Mouse (Mus musculus) cerebellum, postnatal 25 days (tissue): ENCODE data around the gene Gpx4.

ENCODE experiments used
- DNase-seq, 2 experiments: peaks; one replicate each; pipeline ENCODE4 v3.0.0; 2021; ENCODE audit warnings: mixed read lengths in 2 of 2

The Gpx4 gene

GRCm38 (mm10) chr10:80074813-80075601, 28.0 kb downstream of the Gpx4 start:
- peak; percentile 56 to 74 for DNase-seq

GRCm38 (mm10) chr10:80075924-80076323, 29.0 kb downstream of the Gpx4 start:
- peak in 1 of 2 experiments; percentile 29 for DNase-seq

GRCm38 (mm10) chr10:80076386-80076785, 29.4 kb downstream of the Gpx4 start:
- DNase-seq, result no peak

DNA sequence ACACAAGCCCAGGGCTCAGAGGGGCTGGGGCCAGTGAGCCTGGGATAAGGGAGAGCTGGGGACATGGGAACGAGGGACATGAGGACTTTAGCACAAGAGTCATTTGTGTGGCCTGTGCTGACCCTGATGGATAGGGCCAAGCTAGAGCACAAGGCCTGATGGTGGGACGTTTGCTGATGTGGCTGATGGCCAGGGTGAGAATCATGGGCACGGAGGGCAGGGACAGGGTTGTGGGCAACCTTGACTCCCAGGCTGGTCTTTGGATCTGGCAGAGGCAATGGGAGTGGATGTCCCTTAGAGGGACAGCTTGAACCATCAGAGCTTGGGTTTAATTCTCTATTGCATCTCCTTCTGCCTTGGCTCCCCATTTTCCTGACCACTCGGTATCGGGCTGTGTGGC, 30.3 kb downstream of the Gpx4 start:
- no peak for DNase-seq

- DNase-seq, result no peak
Observed at GRCm38 (mm10) chr10:80078366-80078765, 31.4 kb downstream of the Gpx4 start.

DNA sequence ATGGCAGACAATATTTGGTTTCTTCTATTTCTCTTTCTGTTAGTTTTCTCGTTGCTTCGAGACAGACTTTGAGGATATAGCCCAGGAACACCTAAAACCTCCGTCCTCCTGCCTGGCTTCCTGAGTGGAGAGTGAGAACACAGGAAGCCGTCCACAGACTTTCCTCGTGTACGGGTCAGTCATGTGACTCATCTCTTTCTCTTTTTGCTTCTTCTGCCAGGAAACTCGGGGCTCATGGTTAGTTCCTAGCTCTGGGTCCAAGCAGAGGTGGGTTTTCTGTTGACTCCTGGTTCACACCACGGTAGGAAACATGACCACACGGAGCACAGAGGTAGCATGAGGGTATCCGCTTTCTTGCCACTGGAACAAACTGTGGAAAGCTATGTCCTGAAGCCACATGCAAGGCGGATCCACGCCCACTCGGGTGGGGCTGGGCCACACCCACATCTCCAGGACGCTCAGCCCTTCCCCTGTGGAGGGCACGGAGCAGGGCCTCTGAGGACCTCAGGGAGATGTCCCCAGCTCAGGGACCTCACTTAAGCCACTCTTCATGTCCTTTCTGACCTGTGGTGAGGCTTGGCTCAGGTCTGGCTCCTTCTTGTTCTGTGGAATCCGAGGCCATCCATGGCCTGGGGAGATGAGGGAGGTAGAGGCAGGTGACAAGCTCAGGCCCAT, 33.6 kb downstream of the Gpx4 start:
- no peak for DNase-seq

GRCm38 (mm10) chr10:80081075-80081474, 34.1 kb downstream of the Gpx4 start:
- no peak for DNase-seq

DNA sequence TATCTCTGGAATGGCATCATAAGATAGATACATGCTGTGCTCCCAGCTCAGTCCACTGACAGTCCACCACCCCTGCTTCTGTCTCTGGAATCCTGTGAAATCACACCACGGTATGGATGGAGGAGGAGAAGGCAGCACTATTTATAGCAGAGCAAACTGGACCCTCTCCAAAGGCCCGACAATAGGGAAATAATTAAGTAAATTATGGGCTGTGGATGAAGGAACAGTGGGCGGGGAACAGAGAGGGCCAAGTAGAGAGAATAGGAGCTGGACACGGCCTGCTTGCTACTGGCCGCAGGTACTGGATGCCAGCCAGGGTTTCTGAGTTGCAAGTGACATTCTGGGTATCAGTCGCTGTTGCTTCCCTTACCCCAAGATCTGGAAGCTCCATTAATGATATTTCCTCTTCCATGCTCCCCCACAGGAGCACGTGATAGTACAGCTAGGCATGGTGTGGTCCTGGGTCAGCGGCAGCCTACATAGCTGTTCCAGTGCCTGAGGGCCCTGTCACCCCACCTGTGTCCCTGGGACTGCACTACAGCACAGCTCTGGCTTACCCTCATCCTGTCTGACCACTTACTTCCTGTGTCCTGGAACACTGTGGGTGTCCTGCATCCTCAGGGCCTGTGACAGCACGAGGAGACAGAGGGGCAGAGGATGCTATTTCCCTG, 38.0 kb downstream of the Gpx4 start:
- peak; percentile 70 to 79 for DNase-seq

- peak in 1 of 2 experiments; percentile 44 for DNase-seq
Observed at GRCm38 (mm10) chr10:80086847-80087246, 39.9 kb downstream of the Gpx4 start.

DNA sequence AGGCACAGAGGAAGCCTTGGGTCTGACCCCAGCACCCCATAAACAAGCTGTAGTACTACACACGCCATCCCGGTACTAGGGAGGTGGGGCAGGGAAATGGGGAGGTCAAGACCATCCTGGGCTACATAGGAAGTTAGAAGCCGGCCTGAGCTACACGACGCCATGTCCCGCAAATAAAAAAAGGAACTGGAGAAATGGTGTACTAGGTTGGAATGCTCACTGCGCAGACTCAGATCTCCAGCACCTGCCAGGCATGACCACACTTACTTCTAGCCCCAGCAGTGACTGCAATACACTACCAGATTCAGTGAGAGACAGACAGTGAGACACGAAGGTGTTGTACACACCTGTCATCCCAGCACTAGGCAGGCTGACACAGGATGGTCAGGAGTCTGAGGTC, 40.5 kb downstream of the Gpx4 start:
- DNase-seq, result no peak

- no peak for DNase-seq
Observed at GRCm38 (mm10) chr10:80089146-80089545, 42.2 kb downstream of the Gpx4 start.

DNA sequence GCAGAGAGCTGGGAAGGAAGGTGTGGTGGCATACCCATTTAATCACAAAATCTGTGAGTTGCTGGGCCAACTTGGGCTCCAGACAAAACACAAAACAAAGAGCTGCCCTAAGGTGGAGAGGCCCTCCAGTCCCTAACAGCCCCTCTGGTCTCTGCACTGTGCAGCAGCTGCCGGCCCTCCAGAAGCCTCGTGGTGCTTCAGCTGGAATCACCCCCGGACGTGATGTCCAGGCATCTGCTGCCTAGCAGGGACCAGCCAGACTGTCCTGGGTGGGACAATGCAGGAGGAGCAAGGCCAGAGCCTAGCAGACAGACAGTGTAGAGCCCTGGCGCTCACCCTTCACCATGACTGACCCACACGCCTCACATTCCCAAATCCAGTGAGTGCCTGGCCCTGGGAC, 44.6 kb downstream of the Gpx4 start:
- DNase-seq, result no peak

GRCm38 (mm10) chr10:80092690-80093089, 45.7 kb downstream of the Gpx4 start:
- DNase-seq, result no peak

GRCm38 (mm10) chr10:80094085-80094484, 47.1 kb downstream of the Gpx4 start:
- DNase-seq, result no peak

GRCm38 (mm10) chr10:80094684-80095083, 47.7 kb downstream of the Gpx4 start:
- no peak for DNase-seq

DNA sequence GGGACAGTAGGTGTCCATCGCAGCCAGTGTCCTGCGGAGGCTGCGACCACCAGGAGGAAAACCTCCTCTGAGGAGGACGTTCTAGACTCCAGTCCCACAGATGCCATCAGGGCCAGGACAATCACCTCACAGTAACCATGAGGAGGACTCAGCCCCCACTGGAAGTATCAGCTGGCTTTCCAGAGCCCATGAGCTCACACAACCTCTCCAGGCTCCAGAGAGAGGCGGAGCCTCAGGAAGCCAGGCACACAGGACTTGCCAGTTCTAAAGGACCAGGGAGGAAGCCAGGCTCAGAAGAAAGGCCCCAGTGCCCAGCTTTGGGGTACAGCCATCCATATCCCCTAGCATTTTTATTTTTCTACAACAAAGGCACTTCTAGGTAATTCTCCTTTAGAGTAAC, 48.6 kb downstream of the Gpx4 start:
- no peak for DNase-seq

DNA sequence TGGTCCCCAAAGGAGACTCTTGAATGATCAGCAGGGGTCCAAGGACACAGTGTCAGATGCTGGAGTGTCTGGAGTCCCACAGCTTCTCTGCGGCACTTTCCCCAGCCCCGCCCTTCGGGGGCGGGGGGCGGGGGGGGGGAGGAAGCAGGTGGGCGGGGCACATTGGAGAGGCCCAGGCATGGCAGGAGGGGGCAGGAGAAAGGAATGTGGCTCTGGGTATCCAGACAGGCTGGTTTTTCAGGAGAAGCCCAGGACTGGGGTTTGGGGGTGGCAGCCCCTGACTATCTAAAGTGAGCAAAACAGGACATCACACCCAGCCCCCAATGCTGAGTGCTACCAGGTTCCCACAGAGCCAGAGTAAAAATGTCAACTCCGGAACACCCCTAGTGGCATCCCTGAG, 50.3 kb downstream of the Gpx4 start:
- no peak for DNase-seq

DNA sequence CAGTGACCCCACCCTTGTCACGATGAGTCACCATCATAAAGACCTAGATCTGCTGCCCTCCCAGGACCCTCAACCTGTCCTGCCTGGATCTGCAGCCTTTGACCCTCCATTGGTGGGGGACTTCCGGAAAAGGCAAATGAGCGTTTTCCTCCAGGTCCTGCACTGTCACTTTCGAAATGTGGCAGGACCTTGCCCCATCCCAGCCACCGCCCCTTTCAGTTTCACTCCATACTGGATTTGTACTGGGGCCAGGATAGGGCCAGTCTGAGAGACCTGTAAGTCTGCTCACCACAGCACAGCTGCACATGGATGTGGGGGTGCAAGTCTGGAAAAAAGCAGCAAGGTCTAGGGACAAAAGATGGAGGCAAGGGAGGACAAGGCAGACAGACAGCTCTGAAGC, 51.7 kb downstream of the Gpx4 start:
- no peak for DNase-seq

GRCm38 (mm10) chr10:80100982-80101381, 54.0 kb downstream of the Gpx4 start:
- DNase-seq, result no peak

DNA sequence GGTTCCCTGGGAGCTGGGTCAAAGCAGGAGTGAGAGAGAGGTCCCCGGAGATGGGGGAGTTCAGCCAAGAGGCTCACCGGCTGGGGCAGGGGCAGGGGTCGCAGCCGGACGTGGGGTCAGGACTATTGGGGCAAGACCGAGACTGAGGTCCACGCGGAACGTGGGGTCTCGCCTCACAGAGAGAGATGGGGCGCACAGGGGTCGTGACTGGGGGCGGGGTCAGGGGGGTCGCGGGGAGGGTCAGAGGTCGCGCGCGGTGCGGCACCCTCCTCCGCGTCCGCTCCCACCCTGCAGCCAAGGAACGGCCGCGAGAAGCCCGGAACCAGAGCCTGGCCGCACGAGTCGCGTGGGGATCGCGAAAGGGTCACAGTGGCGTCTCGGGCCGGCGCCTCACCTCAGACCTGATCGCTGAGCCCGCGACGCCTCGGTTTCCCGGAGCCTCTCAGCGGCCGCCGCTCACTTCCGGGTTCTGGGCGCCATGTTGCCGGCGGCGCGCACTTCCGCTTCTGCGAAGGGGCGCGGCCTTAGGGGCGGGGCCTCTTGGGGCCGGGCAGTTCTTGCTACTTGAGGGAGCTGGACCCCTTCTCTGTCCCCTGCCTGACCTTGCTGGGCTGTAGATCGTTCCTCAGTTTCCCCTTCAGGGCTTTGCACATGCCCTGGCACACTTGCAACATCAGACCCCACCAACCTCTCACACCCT, 55.4 kb downstream of the Gpx4 start:
- DNase-seq, result peak; percentile 85 to 92

- no peak for DNase-seq
Observed at GRCm38 (mm10) chr10:80103032-80103431, 56.1 kb downstream of the Gpx4 start.

- no peak for DNase-seq
Observed at GRCm38 (mm10) chr10:80104181-80104580, 57.2 kb downstream of the Gpx4 start.

DNA sequence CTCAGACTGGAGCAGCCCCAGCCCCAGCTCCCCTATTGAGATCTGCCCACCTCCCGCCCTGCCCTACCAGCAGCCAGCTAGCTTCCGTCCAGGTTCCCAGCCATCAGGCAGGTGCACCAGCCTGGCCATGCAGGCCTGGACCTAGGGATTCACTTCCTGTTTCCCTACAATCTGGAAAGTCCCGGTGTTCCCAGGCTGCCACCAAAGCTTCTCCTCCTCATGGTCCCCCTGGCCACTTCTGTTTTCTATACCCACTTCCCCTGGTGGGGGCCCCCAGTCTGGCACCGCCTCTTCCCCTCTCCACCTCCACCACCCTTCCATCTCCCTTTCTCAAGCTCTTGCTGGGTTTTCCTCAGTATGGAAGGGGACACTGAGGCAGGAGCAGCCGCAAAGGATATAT, 58.5 kb downstream of the Gpx4 start, which contains the start of gene Sbno2:
Gene Sbno2 (minus strand): TSS at position 112 of the 400 bp plus-strand sequence.
- DNase-seq, result no peak
